Mouse (Mus musculus): ENCODE measurements at regions not wholly inside any gene's neighbourhood (a gene's known extent, or its start where the extent isn't known, plus 50 kb on each side); places are given as distances from the start of the nearest gene placed in this dataset.

DNA sequence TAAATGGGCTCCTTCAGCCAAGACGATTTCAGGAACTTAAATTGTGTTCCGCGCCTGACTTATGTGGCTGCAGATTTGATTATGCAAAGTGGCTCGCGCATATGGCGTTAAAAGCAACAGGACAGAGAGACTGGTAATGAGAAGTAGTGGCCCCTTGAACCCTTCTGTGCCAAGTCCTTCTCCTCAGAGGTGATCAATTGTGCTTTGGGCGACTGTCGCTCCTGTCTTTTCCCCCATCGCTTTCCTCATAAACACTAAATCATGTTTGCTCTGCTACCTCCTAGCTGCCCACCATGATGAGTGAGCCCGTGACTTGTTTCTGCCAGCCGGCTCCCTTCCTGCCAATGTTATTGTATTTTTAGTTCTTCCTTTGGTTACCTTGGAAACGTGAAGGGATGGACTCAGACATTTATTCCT is 360.2 kb downstream of the Matn1 start:
- TF ChIP-seq CTCF (IDR thresholded peaks at IDR 0.05; ENCODE audit: low read depth, low read length) (no peak), POLR2A (IDR thresholded peaks at IDR 0.05; ENCODE audit: insufficient read depth, low read length) (no peak), EP300 (IDR thresholded peaks at IDR 0.05; ENCODE audit: insufficient read depth, low read depth, low read length) (no peak)

All from ES-Bruce4 (cell line).